Mouse (Mus musculus): Measurements from ENCODE around the gene Tpx2.

Tpx2 gene

DNA sequence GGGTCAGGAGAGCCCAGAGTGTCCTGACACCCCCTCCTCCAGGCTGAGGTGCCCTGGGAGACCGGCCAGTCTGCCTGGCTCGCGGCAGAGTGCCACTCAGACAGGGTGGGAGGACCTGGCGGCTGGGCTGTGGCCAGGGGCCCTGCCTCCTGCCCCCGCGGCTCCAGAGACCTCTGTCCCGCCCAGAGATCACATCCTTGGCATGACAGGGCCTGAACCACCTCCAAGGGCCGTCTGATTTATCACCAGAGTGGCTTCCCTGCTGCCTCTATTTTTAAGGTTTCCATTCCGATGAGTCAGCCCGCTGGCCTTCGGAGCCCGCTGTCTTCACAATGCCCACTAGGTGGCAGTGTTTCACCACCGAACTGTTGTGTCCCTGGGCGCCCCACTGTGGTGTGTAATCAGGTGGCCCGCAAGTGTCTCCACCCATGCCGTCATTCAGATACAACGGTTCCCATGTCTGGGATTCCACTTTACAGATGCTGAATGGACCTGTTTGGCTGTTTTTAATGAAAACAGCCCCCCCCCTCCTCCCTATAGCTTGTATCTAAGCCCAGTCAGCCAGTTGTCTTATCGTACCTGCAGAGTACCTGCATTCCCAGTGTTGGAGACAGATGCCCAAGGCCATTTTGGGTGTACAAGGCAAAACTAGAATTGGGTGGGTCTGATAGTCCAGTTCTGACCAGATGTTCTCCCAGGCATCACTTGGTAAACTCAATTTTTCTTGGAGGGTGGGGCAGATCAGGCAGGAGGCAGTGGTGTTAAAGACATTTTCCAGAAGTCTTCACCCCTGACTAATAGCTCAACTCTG, 66.8 kb downstream of the Tpx2 start:
- peak; percentile 95 for DNase-seq (ENCODE audit: low spot score)

DNA sequence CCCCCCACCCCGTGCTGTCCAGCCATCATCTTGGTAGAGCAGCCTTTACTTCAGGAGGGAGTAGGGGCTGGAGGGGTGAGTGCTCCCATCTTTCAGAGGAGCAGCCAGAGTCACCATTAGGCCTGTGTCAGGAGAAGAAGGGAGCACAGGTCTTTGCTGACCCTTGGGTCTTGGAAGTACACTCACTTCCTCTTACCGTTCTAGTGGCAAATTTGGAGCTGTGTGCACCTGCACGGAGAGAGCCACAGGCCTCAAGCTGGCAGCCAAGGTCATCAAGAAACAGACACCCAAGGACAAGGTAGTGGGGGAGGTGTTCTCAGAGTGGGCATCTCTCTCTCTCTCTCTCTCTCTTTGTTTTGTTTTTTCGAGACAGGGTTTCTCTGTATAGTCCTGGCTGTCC, 67.7 kb downstream of the Tpx2 start:
- DNase-seq (ENCODE audit: low spot score), result no peak

GRCm38 (mm10) chr2:152916111-152916510, 68.3 kb downstream of the Tpx2 start:
- DNase-seq (ENCODE audit: low spot score), result no peak

GRCm38 (mm10) chr2:152917671-152918070, 69.9 kb downstream of the Tpx2 start:
- no peak for DNase-seq (ENCODE audit: low spot score)

- DNase-seq (ENCODE audit: low spot score), result peak; percentile 56
Measured at GRCm38 (mm10) chr2:152922376-152922775, 74.6 kb downstream of the Tpx2 start.

- no peak for DNase-seq (ENCODE audit: low spot score)
Measured at GRCm38 (mm10) chr2:152923621-152924020, 75.9 kb downstream of the Tpx2 start.

GRCm38 (mm10) chr2:152924128-152924527, 76.4 kb downstream of the Tpx2 start:
- no peak for DNase-seq (ENCODE audit: low spot score)

GRCm38 (mm10) chr2:152924543-152924942, 76.8 kb downstream of the Tpx2 start:
- no peak for DNase-seq (ENCODE audit: low spot score)

DNA sequence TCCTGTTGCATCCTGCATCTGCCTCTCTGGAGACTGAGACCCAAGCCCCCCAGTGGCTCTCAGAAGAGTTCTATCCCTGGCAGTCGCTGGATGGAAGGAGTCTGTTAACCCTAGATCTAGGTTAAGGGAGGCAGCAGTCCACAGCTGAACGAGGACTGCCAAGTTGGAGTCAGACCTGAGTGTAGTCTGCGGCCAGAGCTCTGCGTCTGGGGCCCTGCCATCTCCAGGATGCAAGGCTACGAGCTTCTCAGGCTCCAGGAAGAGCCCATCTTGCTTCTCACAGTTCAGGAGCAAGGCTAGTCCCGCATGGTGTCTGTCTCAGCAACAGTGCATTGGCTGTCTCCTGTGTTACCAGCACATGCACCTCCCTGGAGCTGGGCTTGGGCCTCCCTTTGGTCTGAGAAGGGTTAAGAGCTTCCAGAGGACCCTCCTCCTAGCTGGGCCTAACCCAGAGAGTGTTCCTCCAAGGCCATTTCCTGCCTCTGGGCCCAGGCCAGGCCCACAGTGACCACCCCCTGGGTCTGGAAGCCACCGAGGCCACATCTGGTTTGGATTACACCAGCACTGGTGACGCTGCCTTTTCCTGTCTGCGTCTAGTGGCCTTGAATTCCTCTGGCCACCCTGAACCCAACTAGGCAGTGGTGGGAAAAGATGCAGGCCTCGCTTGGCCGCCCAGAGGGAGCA, 77.6 kb downstream of the Tpx2 start:
- DNase-seq (ENCODE audit: low spot score), result peak; percentile 90

GRCm38 (mm10) chr2:152926896-152927295, 79.1 kb downstream of the Tpx2 start:
- DNase-seq (ENCODE audit: low spot score), result no peak

DNA sequence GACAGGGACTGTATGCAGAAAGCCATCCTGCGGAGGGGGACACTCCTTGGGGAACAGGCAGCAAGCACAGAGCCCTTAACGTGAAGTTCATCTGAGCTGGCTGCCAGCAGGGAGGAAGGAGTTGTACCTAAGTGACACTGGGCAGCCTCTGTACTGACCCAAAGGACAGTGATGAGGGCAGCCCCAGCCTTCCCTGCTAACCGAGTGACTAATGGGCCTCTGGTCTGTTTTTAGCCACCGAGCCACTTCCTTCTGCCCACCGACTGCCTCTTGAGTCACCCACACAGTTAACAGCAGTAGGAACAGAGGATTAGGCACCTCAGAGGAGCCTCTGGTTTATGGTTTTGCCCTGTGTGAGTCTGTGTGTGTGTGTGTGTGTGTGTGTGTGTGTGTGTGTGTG, 79.6 kb downstream of the Tpx2 start:
- no peak for DNase-seq (ENCODE audit: low spot score)

- no peak for DNase-seq (ENCODE audit: low spot score)
Measured at GRCm38 (mm10) chr2:152928219-152928987, 80.6 kb downstream of the Tpx2 start.

- DNase-seq (ENCODE audit: low spot score), result no peak
Measured at GRCm38 (mm10) chr2:152928988-152929370, 81.2 kb downstream of the Tpx2 start.

- DNase-seq (ENCODE audit: low spot score), result no peak
Measured at GRCm38 (mm10) chr2:152930276-152930675, 82.5 kb downstream of the Tpx2 start.

GRCm38 (mm10) chr2:152931456-152932160, 83.8 kb downstream of the Tpx2 start:
- no peak for DNase-seq (ENCODE audit: low spot score)

DNA sequence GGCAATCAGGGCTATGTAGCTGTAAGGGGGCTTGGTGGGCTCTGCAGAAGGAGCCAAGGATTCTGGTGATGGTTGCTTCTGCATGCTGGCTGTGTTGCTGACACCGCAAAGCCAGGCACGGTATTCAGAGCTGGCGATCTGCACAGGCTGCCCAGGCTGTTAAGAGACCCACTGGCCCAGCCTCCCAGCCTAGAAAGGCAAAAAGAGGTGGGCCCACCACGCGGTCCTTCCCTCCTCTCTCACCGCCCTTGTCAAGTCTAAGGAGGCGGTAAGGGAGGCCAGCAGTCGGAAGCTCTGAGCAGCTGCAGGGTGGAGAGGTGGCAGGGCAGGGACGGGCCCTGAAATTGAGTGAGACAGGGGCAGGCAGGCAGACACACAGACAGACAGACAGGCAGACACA, 85.3 kb downstream of the Tpx2 start, which contains the start of gene Foxs1:
Gene Foxs1 (minus strand): TSS at position 161 of the 400 bp plus-strand sequence.
- no peak for DNase-seq (ENCODE audit: low spot score)

GRCm38 (mm10) chr2:152933614-152934013, 85.8 kb downstream of the Tpx2 start:
- peak; percentile 83 for DNase-seq (ENCODE audit: low spot score)

GRCm38 (mm10) chr2:152939846-152940245, 92.1 kb downstream of the Tpx2 start:
- DNase-seq (ENCODE audit: low spot score), result peak; percentile 83

GRCm38 (mm10) chr2:152941106-152941505, 93.3 kb downstream of the Tpx2 start:
- no peak for DNase-seq (ENCODE audit: low spot score)

DNA sequence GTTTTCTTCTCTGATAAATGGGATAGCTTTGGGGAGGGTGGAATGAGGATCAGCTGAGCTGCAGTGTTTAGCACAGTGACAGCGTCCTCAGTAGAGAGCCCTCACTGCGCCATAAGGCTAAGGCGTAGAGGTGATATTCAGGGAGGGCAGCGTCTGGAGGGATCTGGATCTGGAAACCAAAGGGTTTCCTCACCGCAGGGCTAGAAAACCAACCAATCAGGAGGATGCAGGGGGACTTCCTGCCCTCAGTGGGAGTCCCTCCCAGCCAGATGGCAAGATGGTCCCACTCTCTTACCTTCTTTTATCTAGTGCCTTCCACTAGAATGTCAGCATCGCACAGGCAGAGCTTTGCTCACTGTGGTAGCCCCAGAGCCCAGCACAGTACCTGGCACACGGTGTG, 94.0 kb downstream of the Tpx2 start:
- DNase-seq (ENCODE audit: low spot score), result no peak

GRCm38 (mm10) chr2:152942898-152943515, 95.2 kb downstream of the Tpx2 start:
- peak; percentile 32 for DNase-seq (ENCODE audit: low spot score)

DNA sequence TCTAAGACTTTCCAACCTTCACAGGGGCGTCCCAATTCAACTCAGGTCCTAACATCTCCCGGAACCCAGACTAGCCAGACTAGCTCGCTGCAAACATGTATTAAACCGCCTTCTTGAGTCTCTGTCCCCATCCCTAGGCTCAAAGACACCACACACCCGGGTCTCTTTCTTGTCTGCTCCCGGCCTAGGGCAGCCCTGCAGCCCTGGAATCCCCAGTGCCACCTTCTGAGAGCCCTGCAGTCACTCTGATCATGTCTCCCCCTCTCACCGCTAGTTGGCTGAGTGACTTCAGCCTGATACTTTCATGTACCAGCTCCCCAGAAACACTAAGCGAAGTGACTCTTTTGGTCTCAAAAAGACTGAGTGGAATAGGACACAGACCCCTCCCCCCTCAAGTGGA, 95.8 kb downstream of the Tpx2 start:
- DNase-seq (ENCODE audit: low spot score), result peak; percentile 28
